Mouse (Mus musculus) ES-E14 (cell line): ENCODE measurements around the gene Habp2.

Experiments used
- CHD2 ChIP-seq: IDR thresholded peaks from 2 replicates; pipeline ENCODE4 v1.6.1; 2014; ENCODE audit warnings: mild to moderate bottlenecking, low read depth, low read length, inconsistent platforms
- HCFC1 ChIP-seq: IDR thresholded peaks from 2 replicates; pipeline ENCODE4 v1.6.1; 2012; ENCODE audit warnings: low read length, inconsistent platforms, borderline replicate concordance; ENCODE audit not compliant: insufficient read depth
- ZNF384 ChIP-seq: IDR thresholded peaks from 2 replicates; pipeline ENCODE4 v1.6.1; 2012; ENCODE audit warnings: low read depth, low read length, inconsistent platforms

- no peak for TF ChIP-seq HCFC1
- TF ChIP-seq CHD2 = no peak
- no peak for TF ChIP-seq ZNF384
Measured at GRCm38 (mm10) chr19:56343869-56344563, 57.1 kb downstream of the Habp2 start.
